Mouse (Mus musculus) ES-Bruce4 (cell line): Measurements from ENCODE around the gene Kctd10.

Experiments
- CTCF ChIP-seq: IDR thresholded peaks from one replicate; pipeline ENCODE4 v1.8.1; 2011; ENCODE audit warnings: low read depth, low read length
- POLR2A ChIP-seq: IDR thresholded peaks from one replicate; pipeline ENCODE4 v1.8.1; 2011; ENCODE audit warnings: low read length; ENCODE audit not compliant: insufficient read depth

GRCm38 (mm10) chr5:114426732-114427131 is 46.4 kb upstream of the Kctd10 start:
- TF ChIP-seq POLR2A (no peak), CTCF (no peak)
